Comparison of ENCODE assay signal across 8 mouse cellular contexts in the genomic region with DNA sequence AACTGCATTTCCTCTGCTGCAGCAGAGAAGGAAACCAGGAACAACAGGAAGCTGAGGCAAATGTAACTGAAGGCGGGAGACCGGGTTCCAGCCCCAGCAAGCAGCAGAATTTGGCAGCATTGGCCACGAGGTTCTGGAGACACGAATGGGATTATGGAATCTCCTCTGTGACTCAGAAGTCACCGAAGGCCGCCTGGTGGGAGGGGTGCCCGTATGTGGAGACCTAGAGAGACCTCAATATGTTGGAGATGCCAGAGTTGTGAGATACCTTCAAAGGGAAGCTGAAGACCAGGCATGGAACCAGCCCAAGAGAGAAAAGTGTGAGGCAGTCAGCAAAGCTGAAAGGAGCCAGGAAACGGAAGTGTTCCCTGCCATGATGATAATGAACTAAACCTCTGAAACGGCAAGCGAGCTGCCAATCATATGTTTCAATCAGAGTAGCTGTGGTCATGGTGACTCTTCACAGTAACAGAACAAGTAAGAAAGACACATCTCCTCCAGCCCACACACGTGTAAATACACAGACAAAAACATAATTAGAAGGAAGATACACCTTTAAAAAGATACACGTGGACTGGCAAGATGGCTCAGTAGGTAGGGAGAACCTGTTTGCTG. TPM values are rescaled to one million over a fixed set of nuclear protein-coding genes. Genes with fewer than 3 reads are reported as not detected.
DNase-seq lines count a peak whose midpoint lies in the region; ATAC-seq and TF ChIP-seq lines count a peak whose summit lies in the region.

No protein-coding gene starts in this region.

- no peak for TF ChIP-seq CTCF in forebrain, postnatal 0 days (IDR thresholded peaks at IDR 0.05; ENCODE audit: low read depth)

- DNase-seq in midbrain, embryonic 10.5 days (ENCODE audit: low spot score) = no peak
- DNase-seq in adrenal gland, adult (ENCODE audit: inconsistent age in 2 of 2, low spot score in 1 of 2) = peak; percentile 36 to 78
- DNase-seq in forebrain, postnatal 0 days = no peak
- DNase-seq in limb, embryonic 10.5 days (ENCODE audit: low spot score) = no peak
- DNase-seq in layer of hippocampus, adult 9-10 months (ENCODE audit: low spot score) = no peak
- DNase-seq in layer of hippocampus, adult 11-12 months (ENCODE audit: low spot score) = no peak

- 77% methylated on average over 12 of the region's 12 CpGs for WGBS in midbrain, embryonic 13.5 days
- 82% methylated on average over 12 of the region's 12 CpGs for WGBS in midbrain, embryonic 10.5 days
- 63% methylated on average over 12 of the region's 12 CpGs for WGBS in forebrain, postnatal 0 days
- 86% methylated on average over 12 of the region's 12 CpGs for WGBS in limb, embryonic 10.5 days
- 79% methylated on average over 12 of the region's 12 CpGs for WGBS in neural tube, embryonic 13.5 days

- no peak for ATAC-seq in midbrain, embryonic 13.5 days
- no peak for ATAC-seq in forebrain, postnatal 0 days
- no peak for ATAC-seq in neural tube, embryonic 13.5 days (ENCODE audit: low read depth)

- H3K27ac ChIP-seq in midbrain, embryonic 13.5 days = no peak overlapping the region
- no peak overlapping the region for H3K27ac ChIP-seq in midbrain, embryonic 10.5 days (replicated peaks)
- no peak overlapping the region for H3K27ac ChIP-seq in forebrain, postnatal 0 days (ENCODE audit: low read depth, low read length)
- H3K27ac ChIP-seq in limb, embryonic 10.5 days = no peak overlapping the region
- no peak overlapping the region for H3K27ac ChIP-seq in neural tube, embryonic 13.5 days (replicated peaks)

- H3K4me1 ChIP-seq in midbrain, embryonic 13.5 days (replicated peaks) = peaks cover 16% of the 10 kb centered on the region
- no peaks in the 10 kb centered on the region for H3K4me1 ChIP-seq in midbrain, embryonic 10.5 days
- no peaks in the 10 kb centered on the region; the same call in 1 of the 2 replicates for H3K4me1 ChIP-seq in forebrain, postnatal 0 days (ENCODE audit: insufficient read depth)
- no peaks in the 10 kb centered on the region for H3K4me1 ChIP-seq in limb, embryonic 10.5 days
- H3K4me1 ChIP-seq in neural tube, embryonic 13.5 days (replicated peaks) = peaks cover 18% of the 10 kb centered on the region

- H3K27me3 ChIP-seq in midbrain, embryonic 13.5 days = no peaks in the 10 kb centered on the region
- no peaks in the 10 kb centered on the region; the same call in 1 of the 2 replicates for H3K27me3 ChIP-seq in midbrain, embryonic 10.5 days (ENCODE audit: low read depth, poor library complexity, severe bottlenecking)
- H3K27me3 ChIP-seq in forebrain, postnatal 0 days (ENCODE audit: insufficient read depth, low read length) = no peaks in the 10 kb centered on the region
- peaks cover 19% of the 10 kb centered on the region; the same call in 1 of the 2 replicates for H3K27me3 ChIP-seq in limb, embryonic 10.5 days (ENCODE audit: low read depth, poor library complexity, severe bottlenecking)
- H3K27me3 ChIP-seq in neural tube, embryonic 13.5 days = no peaks in the 10 kb centered on the region

- peaks cover 2% of the 10 kb centered on the region; the same call in 1 of the 2 replicates for H3K36me3 ChIP-seq in midbrain, embryonic 13.5 days
- H3K36me3 ChIP-seq in midbrain, embryonic 10.5 days = peaks cover 46% of the 10 kb centered on the region
- H3K36me3 ChIP-seq in forebrain, postnatal 0 days (ENCODE audit: insufficient read depth) = no peaks in the 10 kb centered on the region
- H3K36me3 ChIP-seq in limb, embryonic 10.5 days = peaks cover 28% of the 10 kb centered on the region
- H3K36me3 ChIP-seq in neural tube, embryonic 13.5 days = no peaks in the 10 kb centered on the region

- no peak overlapping the region for H3K9ac ChIP-seq in midbrain, embryonic 13.5 days (replicated peaks)
- H3K9ac ChIP-seq in forebrain, postnatal 0 days = no peak overlapping the region
- H3K9ac ChIP-seq in neural tube, embryonic 13.5 days = no peak overlapping the region

- H3K9me3 ChIP-seq in midbrain, embryonic 13.5 days = no peaks in the 10 kb centered on the region
- peaks cover 19% of the 10 kb centered on the region; the same call in 1 of the 2 replicates for H3K9me3 ChIP-seq in midbrain, embryonic 10.5 days (replicated peaks)
- no peaks in the 10 kb centered on the region for H3K9me3 ChIP-seq in forebrain, postnatal 0 days (ENCODE audit: low read length)
- no peaks in the 10 kb centered on the region for H3K9me3 ChIP-seq in limb, embryonic 10.5 days (replicated peaks)
- H3K9me3 ChIP-seq in neural tube, embryonic 13.5 days = no peaks in the 10 kb centered on the region

- H3K4me3 ChIP-seq in midbrain, embryonic 13.5 days (replicated peaks) = peak overlapping the region; percentile 69
- no peak overlapping the region for H3K4me3 ChIP-seq in midbrain, embryonic 10.5 days
- H3K4me3 ChIP-seq in forebrain, postnatal 0 days (ENCODE audit: low read depth, low read length) = no peak overlapping the region; the same call in 1 of the 2 replicates
- H3K4me3 ChIP-seq in limb, embryonic 10.5 days = 0 out of 2 replicates have a peak overlapping the region, but pooled peaks have one; percentile 10
- H3K4me3 ChIP-seq in neural tube, embryonic 13.5 days = no peak overlapping the region

- peak overlapping the region; percentile 56 for H3K4me2 ChIP-seq in midbrain, embryonic 13.5 days (replicated peaks)
- peak overlapping the region; percentile 43 for H3K4me2 ChIP-seq in forebrain, postnatal 0 days (ENCODE audit: low read depth)
- H3K4me2 ChIP-seq in neural tube, embryonic 13.5 days = peak overlapping the region; percentile 59

RNA-seq across cellular contexts. Expression of a gene that starts 3.0 kb away (rescaled TPM):
- polyA plus RNA-seq in midbrain, embryonic 13.5 days (2015; fragmentation: Nextera tagmentation; extraction: Ambion mirVana) = 257 and 279 TPM in 2 replicates
- polyA plus RNA-seq in midbrain, embryonic 10.5 days (2016; fragmentation: Nextera tagmentation; extraction: Ambion mirVana) = 168 and 179 TPM in 2 replicates
- 220 and 305 TPM in 2 replicates for total RNA-seq in forebrain, postnatal 0 days (2014; rRNA removed)
- 130 and 222 TPM in 2 replicates for polyA plus RNA-seq in forebrain, postnatal 0 days (2015; fragmentation: Nextera tagmentation; extraction: Ambion mirVana)
- polyA plus RNA-seq in limb, embryonic 10.5 days (2016; fragmentation: Nextera tagmentation; extraction: Ambion mirVana) = 150 and 193 TPM in 2 replicates
- 197 and 234 TPM in 2 replicates for polyA plus RNA-seq in neural tube, embryonic 13.5 days (2015; fragmentation: Nextera tagmentation; extraction: Ambion mirVana)

Comparison
In these comparisons a context has a peak if more than half of its experiments do, and no peak if none do; other contexts are left out.
1. H3K4me3 ChIP-seq: peak in midbrain, embryonic 13.5 days (single experiment) and limb, embryonic 10.5 days (single experiment); none in midbrain, embryonic 10.5 days (single experiment), forebrain, postnatal 0 days (single experiment) and neural tube, embryonic 13.5 days (single experiment).
2. DNase-seq: peak in adrenal gland, adult (2 of 2); none in midbrain, embryonic 10.5 days (single experiment), forebrain, postnatal 0 days (single experiment), limb, embryonic 10.5 days (single experiment), layer of hippocampus, adult 9-10 months (single experiment) and layer of hippocampus, adult 11-12 months (single experiment).
3. Peak in every context shown above with its lines, with median percentiles within 50 percentile points of each other: H3K4me2 ChIP-seq.